Mouse (Mus musculus) limb, embryonic 14.5 days (tissue): Measurements from ENCODE around the gene Morc2a. TPM values are rescaled to one million over a fixed set of nuclear protein-coding genes. Genes with fewer than 3 reads are reported as not detected.
"Not testable (repeated sequence)": the region's sequence is repeated elsewhere in the genome, so short reads cannot be mapped to it uniquely, and the experiment has no call there.

Experiments
- ATAC-seq: fragments of 200-750 bp; cut with Nextera tagmentation; 2 replicates; pipeline ENCODE4 v1.8.0; 2017; ENCODE audit warnings: low read depth, moderate number of reproducible peaks, moderate TSS enrichment; ENCODE audit not compliant: low FRiP score
- DNase-seq: peaks from one replicate; pipeline ENCODE4 v3.0.0-alpha.2; 2015; ENCODE audit warnings: low spot score
- H3K27ac ChIP-seq: fragments of 300-500 bp; sonication (generic); replicated peaks from 2 replicates; pipeline ENCODE4 v1.5.1; 2014; ENCODE audit warnings: low read depth, mild to moderate bottlenecking, low read length, moderate library complexity, mixed read lengths
- H3K27me3 ChIP-seq: fragments of 300-500 bp; sonication (generic); 2 replicates; pipeline ENCODE4 v1.6.1; 2014; ENCODE audit warnings: low read length, mixed read lengths; ENCODE audit not compliant: control insufficient read depth, insufficient read depth
- H3K36me3 ChIP-seq: fragments of 300-500 bp; sonication (generic); 2 replicates; pipeline ENCODE4 v1.6.1; 2014; ENCODE audit warnings: mild to moderate bottlenecking, low read length, moderate library complexity, mixed read lengths; ENCODE audit not compliant: control insufficient read depth, insufficient read depth
- H3K4me1 ChIP-seq: fragments of 300-500 bp; sonication (generic); 2 replicates; pipeline ENCODE4 v1.6.1; 2014; ENCODE audit warnings: antibody characterized with exemption, low read length, mixed read lengths; ENCODE audit not compliant: control insufficient read depth, insufficient read depth
- H3K4me2 ChIP-seq: fragments of 300-500 bp; sonication (generic); replicated peaks from 2 replicates; pipeline ENCODE4 v1.6.1; 2014; ENCODE audit warnings: low read depth, mild to moderate bottlenecking, low read length, moderate library complexity; ENCODE audit not compliant: severe bottlenecking
- H3K4me3 ChIP-seq: fragments of 300-500 bp; sonication (generic); replicated peaks from 2 replicates; pipeline ENCODE4 v1.5.1; 2014; ENCODE audit warnings: low read length
- H3K9ac ChIP-seq: fragments of 300-500 bp; sonication (generic); 2 replicates; pipeline ENCODE4 v1.6.1; 2014; ENCODE audit warnings: mild to moderate bottlenecking, low read depth, low read length, moderate library complexity; ENCODE audit not compliant: severe bottlenecking
- H3K9me3 ChIP-seq: fragments of 300-500 bp; sonication (generic); 2 replicates; pipeline ENCODE4 v1.6.1; 2016; ENCODE audit warnings: low read length; ENCODE audit not compliant: control insufficient read depth
- POLR2A ChIP-seq: fragments of 200-500 bp; IDR thresholded peaks from 2 replicates; pipeline ENCODE4 v1.8.0; 2012; ENCODE audit warnings: inconsistent platforms, mild to moderate bottlenecking, moderate library complexity, borderline replicate concordance; ENCODE audit not compliant: insufficient read depth, insufficient read length; ENCODE audit errors: extremely low read depth
- WGBS: fragments of 180-500 bp; shearing (Covaris S2); extraction: QIAGEN DNeasy Blood & Tissue Kit; methylation state at CpG from one replicate; pipeline ENCODE4 v1.1.7; 2014; 5-methylcytosine and 5-hydroxymethylcytosine counted together
- polyA plus RNA-seq, 2 experiments: library from polyadenylated mRNA; depleted of rRNA in 1 of 2; stranded (reverse) in 1 of 2; unstranded in 1 of 2; fragments of >200 nt; fragmentation: Nextera tagmentation in 1 of 2; extraction: Ambion mirVana in 1 of 2; gene quantifications; 2 replicates each; pipeline versions ENCODE4 v1.2.1 to v1.2.3; 2012 to 2014

Gene Morc2a
- polyA plus RNA-seq (2012; rRNA removed) = 33.3 and 35.8 TPM in 2 replicates
- 24.2 and 29.2 TPM in 2 replicates for polyA plus RNA-seq (2014; fragmentation: Nextera tagmentation; extraction: Ambion mirVana)

- TF ChIP-seq POLR2A = peak; percentile 95
- Histone ChIP-seq H3K4me3 (peak within 1 kb of the TSS; percentile 98), H3K4me1 (peaks cover 10% of the 10 kb centered on the region), H3K27ac (peak within 1 kb of the TSS; percentile 95), H3K9ac (peak within 1 kb of the TSS; percentile 98), H3K4me2 (peak within 1 kb of the TSS; percentile 62), H3K36me3 (peaks cover 36% of the 10 kb centered on the region), H3K9me3 (peaks cover 29% of the 10 kb centered on the region), H3K27me3 (no peaks in the 10 kb centered on the region)
- WGBS = 2% methylated on average over 64 of the region's 81 CpGs
- DNase-seq = peak; percentile 98
- peak; percentile 98 for ATAC-seq
Observed at GRCm38 (mm10) chr11:3648964-3649841, at the start of gene Morc2a. TSS of gene Morc2a (plus strand) at chr11:3649191.

DNA sequence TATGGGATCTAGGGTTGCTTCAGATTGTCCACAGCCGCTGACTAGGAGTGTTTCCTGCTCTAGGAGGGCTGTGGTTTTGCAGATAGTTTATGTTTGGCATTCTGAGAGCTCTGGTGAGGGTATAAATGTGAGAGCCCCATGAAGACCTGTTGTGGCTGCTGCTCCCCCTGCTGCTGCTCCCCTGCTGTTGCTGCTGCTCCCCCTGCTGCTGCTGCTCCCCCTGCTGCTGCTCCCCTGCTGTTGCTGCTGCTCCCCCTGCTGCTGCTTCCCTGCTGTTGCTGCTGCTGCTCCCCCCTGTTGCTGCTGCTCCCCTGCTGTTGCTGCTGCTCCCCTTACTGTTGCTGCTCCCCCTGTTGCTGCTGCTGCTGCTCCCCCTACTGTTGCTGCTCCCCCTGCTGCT is 47.0 kb upstream of the Morc2a start:
- not testable (repeated sequence) for H3K27ac ChIP-seq, H3K4me3 ChIP-seq, H3K27me3 ChIP-seq, H3K9ac ChIP-seq, H3K4me1 ChIP-seq, H3K4me2 ChIP-seq, H3K9me3 ChIP-seq, H3K36me3 ChIP-seq, DNase-seq, ATAC-seq
- 68% methylated on average over 1 of the region's 1 CpGs for WGBS

DNA sequence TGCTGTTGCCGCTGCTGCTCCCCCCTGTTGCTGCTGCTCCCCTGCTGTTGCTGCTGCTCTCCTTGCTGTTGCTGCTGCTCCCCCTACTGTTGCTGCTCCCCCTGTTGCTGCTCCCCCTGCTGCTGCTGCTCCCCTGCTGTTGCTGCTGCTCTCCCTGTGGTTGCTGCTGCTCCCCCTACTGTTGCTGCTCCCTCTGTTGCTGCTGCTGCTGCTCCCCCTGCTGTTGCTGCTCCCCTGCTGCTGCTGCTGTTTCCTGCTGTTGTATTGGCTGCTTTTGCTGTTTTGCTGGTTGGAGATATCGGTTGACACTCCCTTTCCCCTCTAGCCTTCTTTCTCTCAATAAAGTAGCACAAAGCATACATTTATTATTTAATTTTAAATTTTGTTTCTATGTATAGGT is 46.3 kb upstream of the Morc2a start:
- not testable (repeated sequence) for H3K36me3 ChIP-seq, H3K9ac ChIP-seq, H3K27ac ChIP-seq, H3K4me3 ChIP-seq, H3K9me3 ChIP-seq, DNase-seq, H3K27me3 ChIP-seq, H3K4me2 ChIP-seq, H3K4me1 ChIP-seq, ATAC-seq
- WGBS = 69% methylated on average over 2 of the region's 2 CpGs

GRCm38 (mm10) chr11:3606456-3606855 is 42.5 kb upstream of the Morc2a start:
- no peak for ATAC-seq
- Histone ChIP-seq H3K4me3 (no peak overlapping the region), H3K27ac (no peak overlapping the region), H3K4me2 (no peak overlapping the region), H3K9ac (no peak overlapping the region), H3K4me1 (no peaks in the 10 kb centered on the region), H3K36me3 (no peaks in the 10 kb centered on the region), H3K9me3 (no peaks in the 10 kb centered on the region), H3K27me3 (no peaks in the 10 kb centered on the region)
- TF ChIP-seq POLR2A = no peak
- no peak for DNase-seq
- 92% methylated on average over 5 of the region's 5 CpGs for WGBS

GRCm38 (mm10) chr11:3615576-3615975 is 33.4 kb upstream of the Morc2a start:
- H3K4me1 ChIP-seq = no peaks in the 10 kb centered on the region
- no peak overlapping the region for H3K27ac ChIP-seq
- WGBS = 78% methylated on average over 4 of the region's 4 CpGs
- no peak for TF ChIP-seq POLR2A
- H3K9me3 ChIP-seq = no peaks in the 10 kb centered on the region
- peak; percentile 23 for DNase-seq
- no peak for ATAC-seq
- H3K9ac ChIP-seq = no peak overlapping the region
- H3K4me2 ChIP-seq = no peak overlapping the region
- H3K36me3 ChIP-seq = no peaks in the 10 kb centered on the region
- H3K4me3 ChIP-seq = no peak overlapping the region
- H3K27me3 ChIP-seq = no peaks in the 10 kb centered on the region
